Mouse (Mus musculus) myocyte (in vitro differentiated cells): Measurements from ENCODE around the gene Cxcl3.

ENCODE experiments used
- CEBPB ChIP-seq: IDR thresholded peaks from 2 replicates; pipeline ENCODE4 v1.6.1; 2011; ENCODE audit warnings: mild to moderate bottlenecking, moderate library complexity; ENCODE audit not compliant: poor library complexity, insufficient read depth, severe bottlenecking
- E2F4 ChIP-seq: IDR thresholded peaks from one replicate; pipeline ENCODE4 v1.6.1; 2011; ENCODE audit warnings: mild to moderate bottlenecking, control low read depth, moderate library complexity; ENCODE audit not compliant: insufficient read depth
- MAX ChIP-seq: IDR thresholded peaks from one replicate; pipeline ENCODE4 v1.6.1; 2011; ENCODE audit warnings: low read depth, mild to moderate bottlenecking, control low read depth
- MYOD1 ChIP-seq, 3 experiments: IDR thresholded peaks; one replicate each; pipeline ENCODE4 v1.6.1; 2011; ENCODE audit warnings: control low read depth in 2 of 3, low read depth in 2 of 3, mild to moderate bottlenecking in 2 of 3, moderate library complexity in 1 of 3; ENCODE audit not compliant: insufficient read length in 2 of 3, control insufficient read depth in 1 of 3
- MYOG ChIP-seq, 3 experiments: IDR thresholded peaks; one replicate each; pipeline ENCODE4 v1.6.1; 2011; ENCODE audit warnings: control low read depth in 2 of 3, low read depth in 2 of 3, mild to moderate bottlenecking in 2 of 3; ENCODE audit not compliant: insufficient read length in 2 of 3, control insufficient read depth in 1 of 3, insufficient read depth in 1 of 3
- POLR2A ChIP-seq: IDR thresholded peaks from one replicate; pipeline ENCODE4 v1.6.1; 2011; ENCODE audit warnings: low read depth, mild to moderate bottlenecking, control low read depth, moderate library complexity; ENCODE audit not compliant: insufficient read length
- POLR2AphosphoS2 ChIP-seq: IDR thresholded peaks from one replicate; pipeline ENCODE4 v1.6.1; 2011; ENCODE audit warnings: low read depth, control low read depth; ENCODE audit not compliant: insufficient read length
- REST ChIP-seq: IDR thresholded peaks from one replicate; pipeline ENCODE4 v1.6.1; 2011; ENCODE audit warnings: mild to moderate bottlenecking, control low read depth, moderate library complexity; ENCODE audit not compliant: insufficient read depth, insufficient read length
- SRF ChIP-seq: IDR thresholded peaks from one replicate; pipeline ENCODE4 v1.6.1; 2011; ENCODE audit warnings: low read depth; ENCODE audit not compliant: control insufficient read depth, insufficient read length
- TCF12 ChIP-seq: IDR thresholded peaks from one replicate; pipeline ENCODE4 v1.6.1; 2011; ENCODE audit warnings: mild to moderate bottlenecking, control low read depth; ENCODE audit not compliant: poor library complexity, insufficient read depth, severe bottlenecking
- TCF3 ChIP-seq: IDR thresholded peaks from one replicate; pipeline ENCODE4 v1.6.1; 2011; ENCODE audit warnings: low read depth, control low read depth; ENCODE audit not compliant: insufficient read length
- USF1 ChIP-seq: IDR thresholded peaks from one replicate; pipeline ENCODE4 v1.6.1; 2011; ENCODE audit warnings: low read depth, mild to moderate bottlenecking, control low read depth, moderate library complexity

DNA sequence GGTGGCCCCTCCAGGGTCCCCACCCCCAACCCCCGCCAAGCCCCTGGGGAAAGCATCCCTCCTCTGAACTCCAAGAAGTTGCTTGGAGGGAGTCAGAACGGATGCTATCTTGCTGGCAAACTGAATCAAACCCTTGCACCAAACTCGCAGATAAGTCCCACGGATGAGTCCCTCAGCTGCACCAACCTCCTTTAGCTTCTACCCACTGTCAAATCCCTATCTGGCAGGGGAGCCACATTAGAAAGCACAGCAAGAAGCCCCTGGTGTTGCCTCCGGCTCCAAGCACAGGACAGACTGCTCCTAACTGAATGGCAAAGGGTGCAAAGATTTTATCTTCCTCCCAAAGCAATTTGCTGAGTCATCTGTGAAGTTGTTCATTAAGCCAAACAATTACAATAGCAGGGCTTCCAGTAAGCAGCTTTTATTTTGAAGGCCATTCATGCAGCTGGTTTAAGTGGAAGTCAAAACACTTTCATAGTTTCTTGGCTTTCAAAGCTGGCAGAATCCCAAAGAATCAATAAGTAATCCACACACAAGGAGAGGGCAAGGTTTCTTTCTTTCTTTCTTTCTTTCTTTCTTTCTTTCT lies 27.8 kb upstream of the Cxcl3 start:
- no peak for TF ChIP-seq MYOD1 (IDR thresholded peaks at IDR 0.05; ENCODE audit: control insufficient read depth in 1 of 3, insufficient read length in 2 of 3, low read depth in 2 of 3)
- no peak for TF ChIP-seq POLR2A
- TF ChIP-seq POLR2AphosphoS2, result no peak
- TF ChIP-seq REST, result no peak
- TF ChIP-seq TCF12, result no peak
- TF ChIP-seq E2F4, result no peak
- no peak for TF ChIP-seq MAX
- TF ChIP-seq CEBPB, result no peak
- no peak for TF ChIP-seq USF1
- TF ChIP-seq SRF, result no peak
- TF ChIP-seq MYOG (IDR thresholded peaks at IDR 0.05; ENCODE audit: control insufficient read depth in 1 of 3, insufficient read depth in 1 of 3, insufficient read length in 2 of 3, low read depth in 2 of 3), result no peak
- no peak for TF ChIP-seq TCF3
